Mouse (Mus musculus): Measurements from ENCODE around the gene Ifi35. TPM values are rescaled to one million over a fixed set of nuclear protein-coding genes. Genes with fewer than 3 reads are reported as not detected.
A peak's percentile ranks its signal among the peaks of the same experiment; 100 is the strongest.
"Not testable (repeated sequence)": the region's sequence is repeated elsewhere in the genome, so short reads cannot be mapped to it uniquely, and the experiment has no call there.

Gene Ifi35
- polyA plus RNA-seq, 1 experiment from 2014 or later, result 2.7 TPM

DNA sequence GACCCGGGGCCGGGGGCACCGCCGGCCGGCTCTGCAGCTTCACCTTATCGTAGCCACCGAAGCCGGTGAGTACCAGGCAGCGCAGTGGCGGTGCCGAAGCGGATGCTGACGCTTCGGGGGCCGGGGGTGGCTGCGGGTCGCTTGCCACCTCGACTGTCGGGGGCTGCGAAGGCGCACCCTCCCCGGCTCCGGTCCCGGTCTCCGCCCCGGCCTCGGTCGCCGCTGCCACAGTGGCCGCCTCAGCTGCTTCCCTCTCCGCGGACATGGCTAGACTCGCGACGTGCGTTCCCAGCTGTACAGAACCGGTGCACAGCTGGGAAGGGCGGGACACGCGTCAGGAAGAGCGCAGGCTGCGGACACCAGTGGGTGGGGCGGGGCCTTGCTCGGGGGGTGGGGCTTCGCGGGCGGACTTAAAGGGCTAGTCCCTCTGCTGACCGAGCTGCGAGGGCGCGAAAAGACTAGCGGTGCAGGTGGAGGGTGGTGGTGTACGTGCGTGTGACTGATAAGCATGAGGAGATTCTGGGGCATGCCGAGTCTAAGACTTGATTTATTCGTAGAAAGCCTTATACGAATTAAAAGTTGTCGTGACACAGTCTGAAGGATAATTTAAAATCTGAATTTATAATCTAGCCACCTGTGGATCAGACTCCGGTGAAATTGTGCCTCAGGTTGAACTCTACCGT lies 17.8 kb downstream of the Ifi35 start, which contains the start of gene Vat1:
Gene Vat1, minus strand, starts transcription at position 362 of the 683 bp plus-strand sequence.
- Histone ChIP-seq H3K9me3 (replicated peaks; ENCODE audit: control insufficient read depth, low read length) (no peaks in the 10 kb centered on the region), H3K4me3 (ENCODE audit: low read depth, low read length) (peak within 1 kb of the TSS; percentile 73), H3K4me2 (ENCODE audit: low read depth, low read length) (peak within 1 kb of the TSS; percentile 98), H3K4me1 (ENCODE audit: control insufficient read depth, insufficient read depth, low read length) (peaks cover 9% of the 10 kb centered on the region; the same call in 1 of the 2 replicates), H3K27ac (replicated peaks; ENCODE audit: low read depth, low read length) (0 out of 2 replicates have a peak within 1 kb of the TSS, but pooled peaks have one; percentile 52), H3K9ac (replicated peaks; ENCODE audit: low read length) (peak within 1 kb of the TSS; percentile 65), H3K36me3 (replicated peaks; ENCODE audit: control insufficient read depth, insufficient read depth, low read depth, low read length) (no peaks in the 10 kb centered on the region), H3K27me3 (ENCODE audit: control insufficient read depth, insufficient read depth, low read length) (no peaks in the 10 kb centered on the region)
- 0 out of 2 replicates have a peak, but pooled peaks have one; percentile 17 for ATAC-seq (replicated peaks; ENCODE audit: insufficient number of reproducible peaks, low FRiP score, low TSS enrichment, low read depth)
- WGBS, result 2% methylated on average over 59 of the region's 60 CpGs
- peak; percentile 71 for DNase-seq (ENCODE audit: low spot score)

- not testable (repeated sequence) for H3K9me3 ChIP-seq (replicated peaks; ENCODE audit: control insufficient read depth, low read length); H3K27ac ChIP-seq (replicated peaks; ENCODE audit: low read depth, low read length); H3K4me1 ChIP-seq (ENCODE audit: control insufficient read depth, insufficient read depth, low read length); H3K36me3 ChIP-seq (replicated peaks; ENCODE audit: control insufficient read depth, insufficient read depth, low read depth, low read length); H3K9ac ChIP-seq (replicated peaks; ENCODE audit: low read length); DNase-seq (ENCODE audit: low spot score); H3K4me3 ChIP-seq (ENCODE audit: low read depth, low read length); H3K27me3 ChIP-seq (ENCODE audit: control insufficient read depth, insufficient read depth, low read length); ATAC-seq (replicated peaks; ENCODE audit: insufficient number of reproducible peaks, low FRiP score, low TSS enrichment, low read depth)
- 61% methylated on average over 5 of the region's 5 CpGs for WGBS
- H3K4me2 ChIP-seq (ENCODE audit: low read depth, low read length), result peak overlapping the region; percentile 98; the same call in 1 of the 2 replicates
These were observed 18.3 kb downstream of the Ifi35 start for GRCm38 (mm10) chr11:101466552-101466950.

DNA sequence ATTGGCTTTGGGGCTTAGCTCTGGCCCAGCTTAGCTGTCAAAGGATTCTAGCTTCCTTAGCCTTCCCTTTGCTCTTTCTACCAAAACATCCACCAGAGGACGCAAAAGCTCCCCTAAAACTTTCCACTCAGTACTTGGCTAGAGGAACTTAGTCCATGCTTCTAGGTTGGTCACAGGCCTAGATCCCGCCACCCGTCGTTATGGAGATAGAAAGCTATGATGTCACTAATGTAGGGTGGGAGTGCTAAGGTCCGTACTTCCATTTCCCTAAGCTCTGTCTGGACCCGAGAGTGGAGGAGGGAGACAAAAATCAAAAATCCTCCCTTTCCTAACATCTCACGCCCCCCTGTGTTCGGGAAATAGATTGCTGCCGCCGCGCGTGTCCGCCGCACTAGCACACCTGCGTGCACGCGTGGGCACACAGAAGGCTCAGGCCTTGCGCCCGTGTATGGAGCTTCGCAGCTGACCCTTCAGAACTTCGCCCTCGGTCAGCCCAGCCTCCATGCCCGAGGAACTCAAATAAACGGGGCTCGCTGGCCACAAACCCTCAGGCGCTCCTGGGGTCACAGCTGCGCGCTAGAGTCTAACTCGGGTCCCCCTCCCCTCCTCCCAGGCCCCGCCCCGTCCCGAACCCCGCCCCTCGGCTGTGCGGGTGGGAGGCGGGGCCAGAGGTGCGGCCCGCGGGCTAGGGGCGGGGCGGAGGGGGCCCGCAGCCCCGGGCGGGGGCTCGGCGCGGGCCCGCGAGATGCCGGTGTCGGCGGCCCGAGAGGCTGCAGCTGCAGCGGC lies 19.5 kb downstream of the Ifi35 start:
- H3K36me3 ChIP-seq (replicated peaks; ENCODE audit: control insufficient read depth, insufficient read depth, low read depth, low read length), result no peaks in the 10 kb centered on the region
- H3K4me1 ChIP-seq (ENCODE audit: control insufficient read depth, insufficient read depth, low read length), result peaks cover 5% of the 10 kb centered on the region; the same call in 1 of the 2 replicates
- no peaks in the 10 kb centered on the region for H3K9me3 ChIP-seq (replicated peaks; ENCODE audit: control insufficient read depth, low read length)
- peak overlapping the region; percentile 76 for H3K4me2 ChIP-seq (ENCODE audit: low read depth, low read length)
- peak; percentile 46 for ATAC-seq (replicated peaks; ENCODE audit: insufficient number of reproducible peaks, low FRiP score, low TSS enrichment, low read depth)
- peak; percentile 87 for DNase-seq (ENCODE audit: low spot score)
- H3K27ac ChIP-seq (replicated peaks; ENCODE audit: low read depth, low read length), result no peak overlapping the region; the same call in 1 of the 2 replicates
- no peaks in the 10 kb centered on the region for H3K27me3 ChIP-seq (ENCODE audit: control insufficient read depth, insufficient read depth, low read length)
- peak overlapping the region; percentile 70 for H3K4me3 ChIP-seq (ENCODE audit: low read depth, low read length)
- H3K9ac ChIP-seq (replicated peaks; ENCODE audit: low read length), result peak overlapping the region; percentile 72
- under 1% methylated on average over 37 of the region's 54 CpGs for WGBS

GRCm38 (mm10) chr11:101468263-101468688 lies 20.1 kb downstream of the Ifi35 start:
- Histone ChIP-seq H3K9ac (replicated peaks; ENCODE audit: low read length) (peak overlapping the region; percentile 72), H3K36me3 (replicated peaks; ENCODE audit: control insufficient read depth, insufficient read depth, low read depth, low read length) (no peaks in the 10 kb centered on the region), H3K4me3 (ENCODE audit: low read depth, low read length) (peak overlapping the region; percentile 70), H3K27ac (replicated peaks; ENCODE audit: low read depth, low read length) (peak overlapping the region; percentile 8; the same call in 1 of the 2 replicates), H3K4me2 (ENCODE audit: low read depth, low read length) (peak overlapping the region; percentile 76), H3K4me1 (ENCODE audit: control insufficient read depth, insufficient read depth, low read length) (peaks cover 5% of the 10 kb centered on the region; the same call in 1 of the 2 replicates), H3K9me3 (replicated peaks; ENCODE audit: control insufficient read depth, low read length) (no peaks in the 10 kb centered on the region), H3K27me3 (ENCODE audit: control insufficient read depth, insufficient read depth, low read length) (no peaks in the 10 kb centered on the region)
- WGBS, result under 1% methylated on average over 29 of the region's 31 CpGs
- DNase-seq (ENCODE audit: low spot score), result peak; percentile 39
- ATAC-seq (replicated peaks; ENCODE audit: insufficient number of reproducible peaks, low FRiP score, low TSS enrichment, low read depth), result peak; percentile 20

- DNase-seq (ENCODE audit: low spot score) (no peak), ATAC-seq (replicated peaks; ENCODE audit: insufficient number of reproducible peaks, low FRiP score, low TSS enrichment, low read depth) (no peak; the same call in 1 of the 2 replicates)
- 0 out of 2 replicates have a peak overlapping the region, but pooled peaks have one; percentile 8 for H3K27ac ChIP-seq (replicated peaks; ENCODE audit: low read depth, low read length)
- H3K4me1 ChIP-seq (ENCODE audit: control insufficient read depth, insufficient read depth, low read length), result peaks cover 5% of the 10 kb centered on the region; the same call in 1 of the 2 replicates
- H3K27me3 ChIP-seq (ENCODE audit: control insufficient read depth, insufficient read depth, low read length), result no peaks in the 10 kb centered on the region
- WGBS, result 4% methylated on average over 13 of the region's 13 CpGs
- no peaks in the 10 kb centered on the region for H3K9me3 ChIP-seq (replicated peaks; ENCODE audit: control insufficient read depth, low read length)
- no peaks in the 10 kb centered on the region for H3K36me3 ChIP-seq (replicated peaks; ENCODE audit: control insufficient read depth, insufficient read depth, low read depth, low read length)
- peak overlapping the region; percentile 70 for H3K4me3 ChIP-seq (ENCODE audit: low read depth, low read length)
- H3K9ac ChIP-seq (replicated peaks; ENCODE audit: low read length), result peak overlapping the region; percentile 72
- peak overlapping the region; percentile 76 for H3K4me2 ChIP-seq (ENCODE audit: low read depth, low read length)
These were observed 20.5 kb downstream of the Ifi35 start for GRCm38 (mm10) chr11:101468731-101469130.

DNA sequence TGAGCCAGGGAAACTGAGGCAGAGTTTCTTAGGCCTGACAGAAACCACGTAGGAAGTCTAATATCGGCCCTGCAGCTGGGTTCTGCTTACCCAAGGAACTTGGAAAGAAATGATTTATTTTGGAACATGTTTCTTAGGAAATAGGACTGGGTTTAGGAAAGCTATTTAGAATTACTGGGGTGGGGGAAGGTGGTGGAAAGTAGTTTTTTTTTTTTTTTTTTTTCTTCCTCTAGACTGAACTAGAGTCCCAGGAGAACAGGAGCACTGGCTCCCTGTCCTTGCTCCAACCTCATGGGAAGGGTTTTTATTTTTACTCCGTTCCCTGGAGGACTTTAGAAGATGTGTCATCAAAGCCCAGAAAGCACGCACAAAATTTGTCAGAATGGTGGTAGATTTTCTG lies 20.9 kb downstream of the Ifi35 start:
- Histone ChIP-seq H3K9ac (replicated peaks; ENCODE audit: low read length) (peak overlapping the region; percentile 72; the same call in 1 of the 2 replicates), H3K4me3 (ENCODE audit: low read depth, low read length) (peak overlapping the region; percentile 70), H3K27ac (replicated peaks; ENCODE audit: low read depth, low read length) (no peak overlapping the region), H3K36me3 (replicated peaks; ENCODE audit: control insufficient read depth, insufficient read depth, low read depth, low read length) (no peaks in the 10 kb centered on the region), H3K27me3 (ENCODE audit: control insufficient read depth, insufficient read depth, low read length) (no peaks in the 10 kb centered on the region), H3K4me1 (ENCODE audit: control insufficient read depth, insufficient read depth, low read length) (peaks cover 5% of the 10 kb centered on the region; the same call in 1 of the 2 replicates), H3K9me3 (replicated peaks; ENCODE audit: control insufficient read depth, low read length) (no peaks in the 10 kb centered on the region), H3K4me2 (ENCODE audit: low read depth, low read length) (peak overlapping the region; percentile 76)
- DNase-seq (ENCODE audit: low spot score), result no peak
- ATAC-seq (replicated peaks; ENCODE audit: insufficient number of reproducible peaks, low FRiP score, low TSS enrichment, low read depth), result no peak
- 73% methylated on average over 4 of the region's 4 CpGs for WGBS

DNA sequence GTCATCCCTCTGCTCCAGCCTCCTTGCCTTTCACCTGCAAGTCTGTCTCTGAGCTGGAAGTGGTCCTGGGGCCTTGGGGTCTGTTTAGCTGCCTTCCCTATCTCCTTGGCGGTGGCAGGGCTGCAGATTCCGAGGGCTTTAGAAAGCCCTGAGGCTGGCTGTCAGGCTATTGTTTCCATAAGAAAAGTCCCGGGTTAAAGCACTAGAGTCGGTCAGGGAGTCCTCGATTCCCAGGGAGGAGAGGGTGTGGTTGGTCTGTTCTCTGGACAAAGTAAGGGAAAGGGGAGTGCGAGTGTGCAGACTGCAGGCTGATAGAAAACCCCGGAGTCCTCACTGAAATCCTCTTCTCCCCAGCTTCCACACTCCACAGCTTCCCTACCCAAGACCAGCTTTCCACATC lies 22.0 kb downstream of the Ifi35 start:
- Histone ChIP-seq H3K9me3 (replicated peaks; ENCODE audit: control insufficient read depth, low read length) (no peaks in the 10 kb centered on the region), H3K36me3 (replicated peaks; ENCODE audit: control insufficient read depth, insufficient read depth, low read depth, low read length) (no peaks in the 10 kb centered on the region), H3K27ac (replicated peaks; ENCODE audit: low read depth, low read length) (no peak overlapping the region), H3K9ac (replicated peaks; ENCODE audit: low read length) (no peak overlapping the region), H3K27me3 (ENCODE audit: control insufficient read depth, insufficient read depth, low read length) (no peaks in the 10 kb centered on the region), H3K4me3 (ENCODE audit: low read depth, low read length) (no peak overlapping the region), H3K4me1 (ENCODE audit: control insufficient read depth, insufficient read depth, low read length) (no peaks in the 10 kb centered on the region; the same call in 1 of the 2 replicates), H3K4me2 (ENCODE audit: low read depth, low read length) (no peak overlapping the region)
- DNase-seq (ENCODE audit: low spot score) (no peak), ATAC-seq (replicated peaks; ENCODE audit: insufficient number of reproducible peaks, low FRiP score, low TSS enrichment, low read depth) (no peak)
- 25% methylated on average over 7 of the region's 7 CpGs for WGBS
